Mouse (Mus musculus) mouse trophoblast stem cell (cell line): ENCODE measurements around the gene Upf1.

Experiments used
- in situ Hi-C, 2 experiments: fragments of 300-500 bp; cut with MseI, MboI; formaldehyde crosslinking; loops; 2 replicates in 1 of 2; 3 replicates in 1 of 2; pipeline ENCODE4 v1.15.1; 2025

The Upf1 gene

DNA sequence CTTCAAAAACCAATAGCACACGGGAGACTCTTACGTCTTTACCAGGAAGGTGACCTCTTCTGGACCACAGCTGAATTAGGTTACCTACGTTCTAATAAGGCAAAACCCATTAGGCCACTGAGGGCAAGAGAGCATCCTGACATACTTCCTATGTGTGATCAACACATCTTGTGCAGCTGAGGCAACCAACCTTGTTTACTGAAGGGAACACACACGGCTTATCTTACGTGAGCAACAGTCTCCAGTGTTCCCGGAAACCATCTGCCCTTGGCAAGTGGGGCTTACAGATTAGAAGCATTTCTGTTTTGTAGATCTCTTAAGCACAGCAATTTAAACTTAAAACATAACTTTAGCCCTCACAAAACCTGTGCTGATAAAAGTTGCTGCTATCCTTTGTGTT, 25.6 kb downstream of the Upf1 start:
- in situ Hi-C loops: no loop called here

DNA sequence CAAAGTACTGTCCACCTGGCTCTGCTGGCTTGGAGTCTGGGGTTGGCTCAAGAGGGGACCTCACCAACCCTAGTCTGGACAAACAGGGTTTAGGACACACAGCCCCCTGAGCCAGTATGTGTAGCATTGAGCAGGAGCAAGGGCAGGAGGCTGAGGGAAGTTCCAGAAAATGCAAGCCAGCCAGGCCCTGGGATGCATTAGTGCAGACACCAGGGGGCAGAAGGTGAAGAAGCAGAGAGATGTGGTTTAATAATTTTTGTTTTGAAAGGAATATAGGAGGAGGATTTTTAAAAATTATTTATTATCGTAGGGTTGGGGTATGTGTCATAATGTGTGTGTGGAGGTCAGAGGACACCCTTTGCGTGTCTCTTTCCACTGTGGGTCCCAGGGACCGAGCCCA, 29.4 kb downstream of the Upf1 start:
- in situ Hi-C loops: no loop called here

DNA sequence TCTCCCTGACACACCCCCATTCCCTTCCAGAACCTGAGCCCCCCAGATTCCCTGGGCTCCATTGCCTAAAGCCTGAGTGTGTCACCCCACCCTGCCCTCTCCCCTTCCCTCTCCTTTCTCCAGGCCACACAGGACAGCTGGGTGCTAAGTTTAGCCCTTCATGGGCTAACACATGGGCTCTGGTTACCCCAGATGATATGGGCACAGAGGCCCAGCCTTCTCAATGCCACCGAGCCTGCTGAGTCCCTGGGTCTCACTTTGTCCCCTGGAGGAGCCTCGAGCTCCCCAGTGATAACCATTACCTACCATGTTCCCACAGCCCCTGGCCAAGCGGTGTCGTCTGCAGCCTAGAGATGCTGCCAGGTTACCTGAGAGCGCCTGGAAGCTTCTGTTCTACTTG, 35.2 kb downstream of the Upf1 start:
- in situ Hi-C loops: no loop called here

DNA sequence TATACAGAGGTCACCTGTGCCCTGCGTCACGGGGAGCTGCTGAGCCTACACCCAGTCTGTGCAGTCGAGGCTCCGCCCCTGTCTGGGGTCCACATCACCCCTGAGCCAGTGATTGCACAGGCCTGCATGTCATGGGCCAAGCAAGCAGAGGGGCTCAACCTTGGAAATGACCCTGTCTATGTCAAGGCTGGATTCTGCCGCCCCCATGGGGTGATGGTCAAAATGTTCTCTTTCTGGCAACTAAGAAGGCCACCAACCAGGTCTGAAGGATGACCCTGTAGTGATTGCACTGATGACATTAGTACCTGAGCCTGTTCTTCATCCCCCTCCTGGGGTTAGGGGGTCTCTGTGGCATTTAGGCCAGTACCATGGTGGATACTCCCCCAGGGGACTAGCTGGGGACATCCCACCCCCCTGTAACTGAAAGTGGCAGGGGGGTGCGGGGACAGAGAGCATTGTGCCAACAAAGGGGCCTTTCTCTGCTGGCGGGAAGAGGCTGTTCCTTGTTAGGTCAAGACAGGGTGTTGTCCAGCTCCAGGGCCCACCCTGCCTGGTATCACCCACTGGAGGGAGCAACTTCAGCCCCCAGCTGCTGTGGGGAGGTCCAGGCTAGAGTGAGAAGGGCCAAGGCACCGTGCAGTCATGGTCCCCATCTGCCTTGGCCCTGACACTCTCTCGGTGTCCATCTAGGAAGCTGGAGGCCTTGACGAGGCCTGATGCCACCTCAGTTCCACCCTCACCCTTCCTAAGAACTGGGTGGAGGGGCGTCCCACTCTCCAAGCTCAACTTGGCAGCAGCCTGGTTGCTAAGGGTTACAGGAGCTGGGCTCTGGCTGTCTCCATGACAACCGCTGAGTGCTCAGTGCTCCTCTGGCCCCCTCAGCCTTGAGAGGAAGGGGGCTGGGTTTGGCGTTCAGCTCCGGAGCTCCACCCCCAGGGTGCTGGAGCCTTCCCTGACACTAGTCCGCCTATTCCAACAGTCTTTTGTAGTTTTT, 36.3 kb downstream of the Upf1 start:
- in situ Hi-C loops: no loop called here

DNA sequence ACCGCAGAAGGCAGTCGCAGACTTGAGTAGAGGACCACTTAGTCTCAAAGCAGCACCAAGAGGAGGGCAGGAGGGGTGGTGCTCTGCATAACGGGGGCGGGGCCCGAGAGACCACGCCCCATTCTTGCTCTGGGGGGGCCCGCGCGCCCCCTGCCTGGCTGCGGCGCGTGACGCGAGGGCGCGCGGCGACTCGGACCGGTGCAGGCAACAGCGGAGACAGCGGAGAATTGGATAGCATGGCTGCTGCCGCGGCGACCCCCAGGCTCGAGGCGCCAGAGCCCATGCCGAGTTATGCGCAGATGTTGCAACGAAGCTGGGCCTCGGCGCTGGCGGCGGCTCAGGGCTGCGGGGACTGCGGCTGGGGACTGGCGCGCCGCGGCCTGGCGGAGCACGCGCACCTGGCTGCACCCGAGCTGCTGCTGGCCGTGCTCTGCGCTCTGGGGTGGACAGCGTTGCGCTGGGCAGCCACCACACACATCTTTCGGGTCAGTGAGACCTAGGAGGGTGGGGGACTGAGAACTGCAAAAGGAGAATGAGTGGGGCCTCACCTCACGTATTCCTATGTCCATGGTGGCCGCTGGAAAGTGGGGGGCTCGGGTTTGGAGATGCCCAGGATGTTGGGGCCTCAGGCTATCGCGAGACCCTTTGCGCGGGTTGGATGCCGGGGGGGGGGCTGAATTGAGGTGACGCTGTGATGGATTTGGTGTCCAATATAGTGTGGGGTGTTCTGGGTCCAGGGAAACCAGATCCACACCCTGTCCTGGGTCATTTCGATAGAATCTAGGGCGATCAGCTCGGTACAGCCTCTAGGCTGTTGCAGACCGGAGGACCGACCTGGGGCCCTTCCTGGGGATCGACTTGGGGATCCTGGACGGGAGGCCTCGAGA, 37.2 kb downstream of the Upf1 start, which contains the start of gene Cers1:
Gene Cers1 (plus strand): TSS at position 152 of the 887 bp plus-strand sequence.
- in situ Hi-C loops: no loop called here

DNA sequence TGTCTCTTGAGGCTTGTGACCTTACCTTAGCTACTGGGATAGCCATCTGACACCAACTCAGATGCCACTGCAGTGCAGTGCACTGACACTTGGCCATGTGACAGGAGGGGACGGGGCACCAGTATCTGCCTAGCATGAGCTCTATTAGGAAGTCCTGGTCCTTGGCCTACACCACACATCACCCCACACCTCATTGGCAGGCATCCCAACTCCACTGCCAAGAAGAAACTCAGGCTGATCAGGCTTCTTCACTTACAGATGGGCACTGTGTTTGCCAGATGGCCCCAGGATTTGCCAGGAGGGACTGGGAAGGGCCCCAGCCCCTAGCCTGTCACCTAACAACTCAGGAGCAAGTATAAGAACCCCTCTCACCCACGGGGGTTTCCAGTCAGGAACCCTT, 39.7 kb downstream of the Upf1 start:
- in situ Hi-C loops: no loop called here

DNA sequence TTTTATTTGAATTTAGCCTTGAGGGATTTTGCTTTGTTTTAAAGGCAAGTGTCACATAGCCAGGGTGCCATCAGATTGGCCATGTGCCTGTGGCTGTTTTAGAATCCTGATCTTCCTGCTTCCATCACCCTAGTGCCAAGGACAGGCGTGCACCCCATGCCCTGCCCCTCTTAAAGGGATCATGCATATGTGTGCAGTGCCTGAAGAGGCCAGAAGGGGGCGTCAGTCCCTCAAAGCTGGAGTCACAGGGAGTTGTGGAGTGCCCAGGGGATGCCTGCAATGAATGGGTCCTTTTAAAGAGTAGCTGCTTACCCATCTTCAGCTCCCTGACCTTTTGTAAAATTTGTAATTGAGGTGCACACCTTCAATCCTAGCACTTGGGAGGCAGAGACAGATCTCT, 43.8 kb downstream of the Upf1 start:
- in situ Hi-C loops: no loop called here

DNA sequence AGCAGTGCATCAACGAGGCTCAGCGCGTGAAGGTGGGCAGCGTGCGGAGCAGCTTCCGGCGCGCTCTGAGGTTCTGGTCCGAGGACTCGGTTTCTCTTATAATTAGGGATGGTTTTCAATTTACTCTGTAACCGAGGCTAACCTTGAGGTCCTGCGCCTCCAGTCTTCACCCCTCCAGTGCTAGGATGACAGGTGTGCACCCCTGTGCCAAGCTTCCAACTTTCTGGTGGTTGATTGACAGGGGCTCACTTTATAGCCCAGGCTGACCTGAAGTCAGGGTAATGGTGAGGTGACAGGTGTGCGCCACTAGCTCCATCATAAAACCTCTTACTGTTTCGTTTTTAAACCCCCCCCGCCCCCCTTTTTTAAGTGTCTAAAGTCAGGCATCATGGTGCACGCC, 50.2 kb downstream of the Upf1 start:
- in situ Hi-C loops: no loop called here

DNA sequence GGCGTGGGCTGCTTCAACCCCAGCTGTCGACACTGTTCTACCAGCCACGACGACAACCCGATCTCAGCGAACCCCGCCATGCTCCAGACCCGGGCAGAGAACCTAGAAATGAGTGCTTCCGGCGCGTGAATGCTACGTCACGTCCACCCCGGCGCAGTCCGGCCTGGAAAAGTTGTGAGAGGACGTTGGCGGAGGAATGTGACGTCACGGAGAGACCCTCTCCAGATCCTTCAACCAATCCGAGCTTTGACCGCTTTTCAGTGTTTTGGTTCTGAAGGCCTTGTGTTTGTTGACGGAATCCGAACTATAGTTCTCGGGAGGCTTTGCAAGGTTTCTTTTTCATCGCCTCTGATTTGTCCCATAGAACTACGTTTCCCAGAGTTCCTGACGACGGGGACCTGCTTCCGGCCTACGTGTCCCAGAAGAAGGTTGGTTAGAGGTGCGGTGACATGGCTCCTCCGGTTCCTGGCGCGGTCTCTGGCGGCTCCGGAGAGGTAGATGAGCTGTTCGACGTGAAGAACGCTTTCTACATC, 50.7 kb downstream of the Upf1 start, which contains the start of the genes Ddx49 and Cope:
Gene Ddx49 (minus strand): TSS at position 132 of the 533 bp plus-strand sequence.
Gene Cope (plus strand): TSS at position 161 of the 533 bp plus-strand sequence.
- in situ Hi-C loops: no loop called here

DNA sequence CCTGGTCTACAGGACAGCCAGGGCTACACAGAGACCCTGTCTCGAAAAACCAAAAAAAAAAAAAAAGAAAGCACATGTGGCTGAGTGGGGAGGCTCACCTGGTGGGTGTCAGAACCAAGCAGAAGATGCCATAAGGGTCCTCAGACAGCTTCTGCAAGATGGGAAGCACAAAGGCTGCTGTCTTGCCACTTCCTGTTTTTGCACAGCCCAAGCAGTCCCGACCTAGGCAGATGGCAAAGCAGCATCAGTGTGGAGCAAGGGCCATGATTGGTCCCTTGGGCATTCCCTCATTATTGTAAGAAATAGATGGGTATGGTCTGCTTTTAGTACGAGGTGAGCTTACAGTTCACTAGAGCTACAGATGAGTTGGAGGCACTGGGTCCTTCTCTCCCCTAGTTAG, 52.2 kb downstream of the Upf1 start:
- in situ Hi-C loops: no loop called here

DNA sequence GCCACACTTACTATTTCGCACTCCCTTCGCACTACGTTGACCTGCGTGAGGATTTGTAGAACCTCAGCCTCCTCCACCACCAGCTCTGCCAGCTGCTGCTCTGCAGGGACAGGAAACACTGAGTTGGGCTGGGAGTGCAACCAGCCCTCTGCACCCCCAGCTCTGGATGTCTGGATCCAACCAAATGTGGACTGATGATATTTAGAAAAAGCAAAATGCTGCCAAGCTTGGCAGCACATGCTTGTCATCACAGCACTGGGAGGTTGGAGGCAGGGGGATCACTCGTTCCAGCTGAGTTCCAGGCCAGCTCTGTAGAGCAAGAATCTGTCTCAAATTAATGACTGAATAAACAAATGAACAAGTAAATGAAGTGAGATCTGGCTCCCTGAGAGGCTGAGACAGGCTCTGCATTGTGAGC, 59.1 kb downstream of the Upf1 start:
- in situ Hi-C loops: no loop called here

DNA sequence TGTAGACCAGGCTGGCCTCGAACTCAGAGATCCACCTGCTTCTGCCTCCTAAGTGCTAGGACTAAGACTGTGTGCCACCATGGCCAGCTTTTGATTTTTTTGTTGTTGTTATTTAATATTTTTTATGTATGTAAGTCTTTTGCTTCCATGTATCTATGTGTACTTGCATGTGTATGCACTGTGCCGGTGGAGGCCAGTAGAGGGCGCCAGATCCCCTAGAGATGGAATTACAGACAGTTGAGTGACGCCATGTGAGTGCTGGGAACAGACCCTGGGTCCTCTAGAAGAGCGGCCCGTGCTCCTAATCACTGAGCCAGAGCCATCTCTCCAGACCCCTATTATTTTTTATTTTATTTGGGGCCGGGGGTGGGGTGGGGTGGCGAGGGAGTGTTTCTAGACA, 66.3 kb downstream of the Upf1 start:
- in situ Hi-C loops: no loop called here

DNA sequence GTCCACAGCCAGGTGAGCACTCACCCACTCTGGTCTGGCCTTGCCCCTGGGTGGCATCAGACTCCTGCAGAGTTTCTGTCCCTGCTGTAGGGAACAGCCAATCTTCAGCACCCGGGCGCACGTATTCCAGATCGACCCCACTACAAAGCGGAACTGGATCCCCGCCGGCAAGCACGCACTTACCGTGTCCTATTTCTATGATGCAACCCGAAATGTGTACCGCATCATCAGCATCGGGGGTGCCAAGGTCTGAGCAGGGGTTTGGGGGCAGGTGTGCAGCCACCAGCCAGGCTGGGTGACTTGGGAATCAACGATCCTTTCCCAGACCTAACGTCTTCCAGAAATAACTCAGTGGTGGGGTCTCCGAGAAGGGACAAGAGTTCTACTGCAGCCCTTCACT, 67.8 kb downstream of the Upf1 start:
- in situ Hi-C loops: no loop called here

DNA sequence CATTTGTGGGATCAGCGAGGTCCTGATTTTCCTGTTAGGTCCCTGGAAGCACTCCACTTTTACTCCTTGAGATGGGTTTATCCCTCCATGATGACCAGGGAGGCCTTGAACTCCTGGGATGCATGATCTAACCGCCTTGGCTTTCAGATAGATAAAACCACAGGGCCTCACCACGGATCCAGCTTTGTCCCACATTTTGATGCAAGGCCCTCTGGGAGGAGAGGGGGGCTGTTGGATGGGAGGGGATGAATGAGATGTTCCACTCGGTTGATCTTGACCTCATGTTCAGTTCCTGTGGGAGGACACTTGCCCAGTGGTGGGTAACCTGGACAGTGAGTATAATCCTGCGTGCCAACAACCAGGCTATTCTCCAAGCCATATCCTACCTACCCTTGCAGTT, 68.7 kb downstream of the Upf1 start:
- in situ Hi-C loops: no loop called here

DNA sequence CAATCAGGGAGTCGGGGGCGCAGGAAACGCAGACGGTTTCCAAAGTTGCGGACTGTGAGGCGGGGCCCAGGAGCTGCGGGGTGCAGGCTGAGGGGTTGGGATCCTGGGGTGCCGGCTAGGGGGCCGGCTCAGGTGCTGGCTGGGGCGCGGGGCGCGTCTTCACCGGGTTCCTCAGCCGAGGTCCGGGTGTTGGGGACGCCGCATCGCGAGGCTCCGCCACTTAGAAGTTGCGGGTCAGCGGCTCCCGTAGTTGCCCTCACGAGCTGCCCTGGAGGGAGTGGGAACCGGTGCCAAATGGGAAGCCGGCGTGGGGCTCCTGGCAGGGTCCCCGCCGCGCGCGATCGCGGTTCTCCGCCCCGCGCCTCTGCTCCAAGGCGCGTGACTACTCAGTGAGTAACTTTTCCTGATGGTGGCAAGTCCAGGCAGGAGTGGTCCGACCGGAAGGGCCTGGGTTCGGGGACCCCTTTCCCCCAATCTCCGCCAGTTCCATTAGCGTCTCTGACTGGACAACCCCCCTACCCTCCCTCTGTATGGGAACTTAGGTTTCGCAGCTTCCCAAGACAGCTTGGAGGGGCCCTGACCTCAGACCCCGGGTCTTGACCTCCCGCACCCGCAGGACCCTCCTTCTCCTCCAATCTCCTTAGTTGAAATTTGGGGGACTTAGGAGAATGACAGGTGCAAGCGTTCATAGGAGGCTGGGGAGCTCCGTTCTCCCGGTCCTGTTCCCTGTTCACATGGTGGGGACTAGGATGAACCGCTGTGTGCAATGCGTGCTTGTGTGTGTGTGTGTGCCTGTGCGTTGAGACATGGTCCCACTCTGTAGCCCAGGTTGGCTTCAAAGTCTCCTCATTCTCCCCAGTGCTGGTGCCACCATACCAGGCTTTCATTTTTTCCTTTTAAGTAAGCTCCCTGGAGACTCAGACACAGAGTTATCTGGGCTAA, 69.7 kb downstream of the Upf1 start:
- in situ Hi-C loops: no loop called here

DNA sequence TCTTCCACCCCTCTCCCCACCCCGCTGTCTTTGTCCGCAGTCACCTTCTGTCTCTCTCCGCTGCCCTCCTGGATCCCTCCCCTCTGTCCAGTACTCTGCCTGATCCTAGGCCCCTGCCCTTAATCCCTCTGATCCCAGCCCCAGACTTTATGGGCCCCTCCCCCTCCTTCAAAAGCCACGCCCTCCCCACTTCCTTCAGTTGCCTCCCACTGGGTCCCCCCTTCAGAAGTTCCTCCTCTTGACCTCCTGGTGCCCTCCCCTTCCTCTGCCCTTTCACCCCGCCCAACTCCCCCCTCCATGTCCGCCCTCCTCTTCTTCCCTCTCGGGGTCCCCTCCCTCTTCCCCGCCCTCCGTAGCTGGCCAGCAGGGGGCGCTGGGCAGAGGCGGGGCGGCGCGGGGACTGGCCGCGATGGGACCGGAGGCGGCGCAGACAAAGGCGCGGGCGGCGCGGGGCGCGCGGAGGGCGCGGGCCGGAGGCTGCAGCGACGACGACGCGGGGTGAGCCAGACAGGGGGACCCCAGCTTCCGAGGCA, 70.4 kb downstream of the Upf1 start, which contains the start of gene Homer3:
Gene Homer3 (plus strand): TSS at position 225 of the 533 bp plus-strand sequence.
- in situ Hi-C loops: no loop called here
